Mouse (Mus musculus) heart, postnatal 0 days (tissue): ENCODE results near the gene Xpa. TPM values are rescaled to one million over a fixed set of nuclear protein-coding genes. Genes with fewer than 3 reads are reported as not detected.

ENCODE experiments used
- ATAC-seq: fragments of 200-750 bp; cut with Nextera tagmentation; 2 replicates; pipeline ENCODE4 v1.8.0; 2017; ENCODE audit warnings: low read depth, moderate number of reproducible peaks, moderate library complexity; ENCODE audit not compliant: insufficient read depth
- DNase-seq: peaks from one replicate; pipeline ENCODE4 v3.0.0-alpha.2; 2016; ENCODE audit warnings: low spot score
- H3K27ac ChIP-seq: fragments of 300-500 bp; sonication (generic); 2 replicates; pipeline ENCODE4 v1.5.1; 2014; ENCODE audit warnings: low read depth, mild to moderate bottlenecking
- H3K27me3 ChIP-seq: fragments of 300-500 bp; sonication (generic); 2 replicates; pipeline ENCODE4 v1.6.1; 2014; ENCODE audit warnings: low read length, mixed read lengths; ENCODE audit not compliant: control insufficient read depth, insufficient read depth
- H3K36me3 ChIP-seq: fragments of 300-500 bp; sonication (generic); replicated peaks from 2 replicates; pipeline ENCODE4 v1.6.1; 2014; ENCODE audit warnings: low read length, mixed read lengths; ENCODE audit not compliant: control insufficient read depth, insufficient read depth
- H3K4me1 ChIP-seq: fragments of 300-500 bp; sonication (generic); 2 replicates; pipeline ENCODE4 v1.6.1; 2014; ENCODE audit warnings: antibody characterized with exemption; ENCODE audit not compliant: control insufficient read depth, insufficient read depth
- H3K4me2 ChIP-seq: fragments of 300-500 bp; sonication (generic); 2 replicates; pipeline ENCODE4 v1.6.1; 2014; ENCODE audit warnings: low read depth, mild to moderate bottlenecking, low read length, moderate library complexity
- H3K4me3 ChIP-seq: fragments of 300-500 bp; sonication (generic); 2 replicates; pipeline ENCODE4 v1.5.1; 2014; ENCODE audit warnings: low read depth, low read length
- H3K9ac ChIP-seq: fragments of 300-500 bp; sonication (generic); replicated peaks from 2 replicates; pipeline ENCODE4 v1.6.1; 2014; ENCODE audit warnings: low read depth, low read length, mixed read lengths
- H3K9me3 ChIP-seq: fragments of 300-500 bp; sonication (generic); replicated peaks from 2 replicates; pipeline ENCODE4 v1.6.1; 2016; ENCODE audit warnings: low read length; ENCODE audit not compliant: control insufficient read depth
- CTCF ChIP-seq: IDR thresholded peaks from 2 replicates; pipeline ENCODE4 v1.5.1; 2016; ENCODE audit warnings: antibody characterized with exemption, control low read depth, low read depth
- EP300 ChIP-seq: IDR thresholded peaks from 2 replicates; pipeline ENCODE4 v1.6.1; 2016; ENCODE audit warnings: antibody characterized with exemption, low read depth
- WGBS: fragments of 180-500 bp; shearing (Covaris S2); extraction: QIAGEN DNeasy Blood & Tissue Kit; methylation state at CpG from one replicate; pipeline ENCODE4 v1.1.7; 2014; 5-methylcytosine and 5-hydroxymethylcytosine counted together
- polyA plus RNA-seq: library from polyadenylated mRNA; unstranded; fragments of >200 nt; fragmentation: Nextera tagmentation; extraction: Ambion mirVana; gene quantifications from 2 replicates; pipeline ENCODE4 v1.2.1, GENCODE M21; 2015
- total RNA-seq: library from RNA; depleted of rRNA; stranded (reverse); fragments of >200 nt; gene quantifications from 2 replicates; pipeline ENCODE4 v1.2.3, GENCODE M21; 2014; ENCODE audit warnings: low replicate concordance; rRNA removed

The Xpa gene
- total RNA-seq (9.4 and 18.0 TPM in 2 replicates), polyA plus RNA-seq (17.6 and 19.1 TPM in 2 replicates)

- Histone ChIP-seq H3K4me1 (peaks cover 6% of the 10 kb centered on the region; the same call in 1 of the 2 replicates), H3K4me3 (peak within 1 kb of the TSS; percentile 92), H3K9ac (peak within 1 kb of the TSS; percentile 88), H3K27me3 (peaks cover 17% of the 10 kb centered on the region; the same call in 1 of the 2 replicates), H3K4me2 (peak within 1 kb of the TSS; percentile 95), H3K9me3 (no peaks in the 10 kb centered on the region), H3K27ac (peak within 1 kb of the TSS; percentile 68), H3K36me3 (peaks cover 4% of the 10 kb centered on the region)
- TF ChIP-seq EP300 (no peak), CTCF (no peak)
- under 1% methylated on average over 69 of the region's 70 CpGs for WGBS
- ATAC-seq (peak; percentile 93), DNase-seq (peak; percentile 98)
Observed at GRCm38 (mm10) chr4:46195781-46196487, at the start of gene Xpa. TSS of gene Xpa (minus strand) at chr4:46196311.

DNA sequence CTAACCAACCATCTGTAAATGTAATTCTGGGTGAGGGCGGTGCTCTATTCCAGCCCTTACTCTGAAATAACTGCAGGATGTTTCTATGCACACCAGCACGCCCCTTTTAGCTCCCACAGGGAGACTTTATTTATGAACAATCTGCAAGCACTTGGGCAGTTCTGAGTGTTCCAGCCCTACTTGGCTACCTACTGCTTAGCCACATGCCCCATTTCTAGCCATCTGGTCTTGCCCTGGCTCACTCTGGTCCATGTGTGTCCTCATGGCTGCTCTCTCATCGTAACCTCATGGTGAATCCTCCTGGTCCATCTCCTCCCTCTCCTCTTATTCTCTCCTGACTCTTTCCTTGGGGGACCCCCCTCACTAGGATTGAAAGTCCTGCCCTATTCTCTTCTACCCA lies 39.8 kb upstream of the Xpa start:
- H3K9me3 ChIP-seq = no peaks in the 10 kb centered on the region
- no peak overlapping the region for H3K4me3 ChIP-seq
- H3K4me1 ChIP-seq = no peaks in the 10 kb centered on the region
- H3K27me3 ChIP-seq = no peaks in the 10 kb centered on the region
- 76% methylated on average over 3 of the region's 3 CpGs for WGBS
- H3K27ac ChIP-seq = no peak overlapping the region
- no peaks in the 10 kb centered on the region for H3K36me3 ChIP-seq
- H3K4me2 ChIP-seq = no peak overlapping the region
- DNase-seq (no peak), ATAC-seq (no peak)
- TF ChIP-seq CTCF = no peak
- TF ChIP-seq EP300 = no peak
- no peak overlapping the region for H3K9ac ChIP-seq

- H3K4me1 ChIP-seq = no peaks in the 10 kb centered on the region
- no peaks in the 10 kb centered on the region for H3K36me3 ChIP-seq
- no peak for ATAC-seq
- H3K27ac ChIP-seq = no peak overlapping the region
- no peaks in the 10 kb centered on the region for H3K9me3 ChIP-seq
- 80% methylated on average over 5 of the region's 5 CpGs for WGBS
- TF ChIP-seq CTCF (no peak), EP300 (no peak)
- no peak overlapping the region for H3K4me2 ChIP-seq
- no peak for DNase-seq
- no peaks in the 10 kb centered on the region for H3K27me3 ChIP-seq
- no peak overlapping the region for H3K4me3 ChIP-seq
- H3K9ac ChIP-seq = no peak overlapping the region
Observed at GRCm38 (mm10) chr4:46234739-46235138, 38.6 kb upstream of the Xpa start.

DNA sequence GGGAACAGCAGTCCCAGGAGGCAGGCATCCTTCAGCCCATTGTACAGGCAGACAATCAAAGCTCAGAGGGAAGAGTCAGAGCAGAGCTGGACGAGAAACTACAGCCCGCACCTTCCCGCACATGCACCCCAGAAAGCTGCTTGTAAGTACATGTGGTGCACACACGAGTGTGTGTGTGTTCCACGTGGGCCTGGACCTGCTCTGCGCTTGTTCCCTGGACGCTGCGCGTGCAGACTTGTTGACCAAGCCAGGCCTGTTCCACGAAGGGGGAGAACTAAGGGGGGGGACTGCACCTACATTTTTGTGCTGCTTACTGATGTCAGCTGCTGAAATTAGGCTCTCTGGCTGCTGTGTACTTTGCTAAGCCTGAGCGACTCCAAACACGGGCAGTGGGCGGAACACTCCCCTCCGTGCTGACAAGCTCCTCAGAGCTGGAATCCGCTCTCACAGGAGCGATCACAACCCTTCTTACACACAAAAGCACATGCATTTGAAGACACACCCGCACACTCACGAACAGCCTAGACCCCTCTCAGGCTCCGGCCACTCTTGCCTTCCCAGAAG lies 30.9 kb upstream of the Xpa start:
- ATAC-seq (peak; percentile 77), DNase-seq (peak; percentile 32)
- TF ChIP-seq CTCF (no peak), EP300 (no peak)
- Histone ChIP-seq H3K27me3 (0 out of 2 replicates have a peak, but pooled peaks cover 3% of the 10 kb centered on the region), H3K4me1 (no peaks in the 10 kb centered on the region), H3K9ac (no peak overlapping the region), H3K36me3 (no peaks in the 10 kb centered on the region), H3K4me2 (peak overlapping the region; percentile 22; the same call in 1 of the 2 replicates), H3K4me3 (no peak overlapping the region), H3K9me3 (no peaks in the 10 kb centered on the region), H3K27ac (no peak overlapping the region)
- WGBS = 35% methylated on average over 19 of the region's 19 CpGs

DNA sequence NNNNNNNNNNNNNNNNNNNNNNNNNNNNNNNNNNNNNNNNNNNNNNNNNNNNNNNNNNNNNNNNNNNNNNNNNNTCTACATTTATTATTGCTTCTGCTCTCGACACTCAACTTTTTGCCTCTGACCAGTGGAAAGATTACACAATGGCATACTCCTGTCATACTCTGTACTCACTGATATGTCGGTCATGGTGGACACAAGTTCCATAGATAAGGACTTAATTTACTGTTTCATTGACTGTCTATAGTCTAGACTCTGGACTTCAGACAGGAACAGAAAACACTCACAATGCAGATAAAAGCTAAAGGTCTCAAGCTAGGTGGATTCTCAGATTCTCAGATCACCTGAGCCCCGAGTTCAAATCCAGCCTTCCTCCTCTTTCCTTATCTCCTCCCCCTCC lies 25.0 kb upstream of the Xpa start:
- Histone ChIP-seq H3K4me2 (no peak overlapping the region), H3K4me3 (no peak overlapping the region), H3K27ac (no peak overlapping the region), H3K9ac (no peak overlapping the region), H3K4me1 (no peaks in the 10 kb centered on the region), H3K9me3 (no peaks in the 10 kb centered on the region), H3K36me3 (no peaks in the 10 kb centered on the region), H3K27me3 (no peaks in the 10 kb centered on the region)
- DNase-seq (no peak), ATAC-seq (no peak)
- TF ChIP-seq EP300 (no peak), CTCF (no peak)
- 69% methylated on average over 3 of the region's 3 CpGs for WGBS
